Comparison of ENCODE assay signal across 8 mouse cellular contexts in the genomic region with DNA sequence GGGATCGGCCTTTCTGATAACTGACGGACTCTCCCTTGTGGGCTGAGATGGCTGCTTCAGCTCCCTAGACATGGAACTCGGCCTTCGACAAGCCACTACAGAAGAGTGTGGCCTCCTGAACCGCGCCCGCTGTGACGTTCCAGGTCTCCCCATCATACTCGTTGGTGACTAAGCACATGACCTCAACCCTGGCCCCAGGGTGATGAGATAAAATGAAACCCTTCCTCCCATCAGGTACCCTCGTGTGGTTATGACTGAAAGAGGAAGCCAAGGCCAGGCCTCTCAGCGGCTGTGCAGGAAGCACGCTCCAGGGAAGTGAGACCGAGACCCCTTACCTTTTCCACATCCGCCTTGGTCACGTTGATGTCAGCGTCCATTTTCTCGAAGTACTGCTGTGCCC. TPM values are rescaled to one million over a fixed set of nuclear protein-coding genes. Genes with fewer than 3 reads are reported as not detected.
DNase-seq lines count a peak whose midpoint lies in the region; TF ChIP-seq lines count a peak whose summit lies in the region.
"Had no signal": no experiment of that assay in that cellular context is flagged by ENCODE, and none has a peak within 500 bp of the region (broad histone marks: within the 10 kb centered on the region; RNA-seq: fewer than 3 reads in every experiment).

No protein-coding gene starts in this region.

- H3K27me3 ChIP-seq in testis, adult 2 months (ENCODE audit: control insufficient read depth, insufficient read depth, low read length): no peaks in the 10 kb centered on the region

- no peaks in the 10 kb centered on the region for H3K36me3 ChIP-seq in testis, adult 2 months (ENCODE audit: control insufficient read depth, insufficient read depth, low read length)

- no peak for TF ChIP-seq CTCF in testis, adult 2 months (IDR thresholded peaks at IDR 0.05; ENCODE audit: control insufficient read depth, insufficient read depth, insufficient replicate concordance, low read depth, low read length)

- H3K27ac ChIP-seq in testis, adult 2 months (ENCODE audit: control insufficient read depth, insufficient read depth, low read depth, low read length): 0 out of 2 replicates have a peak overlapping the region, but pooled peaks have one; percentile 33

- no peak for DNase-seq in testis, postnatal 10 days (ENCODE audit: low spot score)
- DNase-seq in c-Kit-positive CD71-positive TER-119-negative erythroid progenitor cells, embryonic 14.5 days (ENCODE audit: low read depth): peak; percentile 32
- peak; percentile 48 to 61 for DNase-seq in lung, postnatal 4 days
- peak; percentile 16 to 32 for DNase-seq in thymus, postnatal 36 days
- no peak for DNase-seq in urinary bladder, adult 2 months (ENCODE audit: low spot score)
- DNase-seq in left cerebral cortex, adult 8-10 months (ENCODE audit: low spot score in 2 of 2): no peak
- DNase-seq: kidney, adult 18-20 months had no signal

- no peak for TF ChIP-seq POLR2A in testis, adult 2 months (IDR thresholded peaks at IDR 0.05; ENCODE audit: control insufficient read depth, low read depth, low read length)

- no peaks in the 10 kb centered on the region for H3K4me1 ChIP-seq in testis, adult 2 months (ENCODE audit: control insufficient read depth, insufficient read depth, low read length)

- H3K4me3 ChIP-seq in testis, adult 2 months (ENCODE audit: control insufficient read depth, low read depth, low read length): no peak overlapping the region

RNA-seq across cellular contexts. Expression of a gene that starts 59.2 kb away (rescaled TPM):
- polyA plus RNA-seq in testis, adult 2 months (2012; rRNA removed): 6.3 and 7.3 TPM in 2 replicates
- 167 and 198 TPM in 2 replicates for polyA plus RNA-seq in urinary bladder, adult 2 months (2012; rRNA removed)
- total RNA-seq in left cerebral cortex, adult 8-10 months (2022): 100 to 1,000 TPM; 117 to 135 (median 123) TPM

Comparison
In these comparisons a context has a peak if more than half of its experiments do, and no peak if none do; other contexts are left out.
1. DNase-seq: peak in c-Kit-positive CD71-positive TER-119-negative erythroid progenitor cells, embryonic 14.5 days (single experiment), lung, postnatal 4 days (2 of 2) and thymus, postnatal 36 days (2 of 2); none in testis, postnatal 10 days (single experiment), urinary bladder, adult 2 months (single experiment) and left cerebral cortex, adult 8-10 months (0 of 2).
2. RNA of a gene that starts 59.2 kb away (polyA plus RNA-seq): 167 to 198 TPM in urinary bladder, adult 2 months; 6.3 to 7.3 TPM in testis, adult 2 months; every median in the first group is over 10 times any median in the second.